Mouse (Mus musculus): ENCODE measurements around the gene Ric3. TPM values are rescaled to one million over a fixed set of nuclear protein-coding genes. Genes with fewer than 3 reads are reported as not detected.
A peak's percentile ranks its signal among the peaks of the same experiment; 100 is the strongest.
"Not testable (repeated sequence)": the region's sequence is repeated elsewhere in the genome, so short reads cannot be mapped to it uniquely, and the experiment has no call there.

Gene Ric3
- total and polyA plus RNA-seq, 3 experiments: 0.27 to 0.68 TPM; not detected in 1

GRCm38 (mm10) chr7:109096618-109097017 is 13.5 kb upstream of the Ric3 start:
- no peaks in the 10 kb centered on the region for H3K9me3 ChIP-seq (replicated peaks)
- H3K4me3 ChIP-seq (ENCODE audit: low read depth, low read length): no peak overlapping the region
- peaks cover 16% of the 10 kb centered on the region for H3K27me3 ChIP-seq (ENCODE audit: insufficient read depth, low read length)
- H3K4me1 ChIP-seq (ENCODE audit: insufficient read depth, low read depth, low read length): no peaks in the 10 kb centered on the region
- no peak for DNase-seq (ENCODE audit: low spot score)
- TF ChIP-seq GATA1 (IDR thresholded peaks at IDR 0.05; ENCODE audit: borderline replicate concordance, low read length) (no peak), CTCF (IDR thresholded peaks at IDR 0.05; ENCODE audit: low read depth, low read length) (no peak), POLR2AphosphoS5 (IDR thresholded peaks at IDR 0.05; ENCODE audit: insufficient replicate concordance, low read depth, low read length) (no peak), TAL1 (conservative IDR thresholded peaks at IDR 0.05; ENCODE audit: low read depth, low read length) (no peak), GATA2 (IDR thresholded peaks at IDR 0.05; ENCODE audit: borderline replicate concordance, low read depth, low read length) (no peak)
- H3K36me3 ChIP-seq (replicated peaks): no peaks in the 10 kb centered on the region
- ATAC-seq (ENCODE audit: extremely low read depth, insufficient number of reproducible peaks, low FRiP score, poor library complexity, severe bottlenecking): no peak

GRCm38 (mm10) chr7:109094294-109094693 is 11.2 kb upstream of the Ric3 start:
- Histone ChIP-seq H3K27me3 (ENCODE audit: insufficient read depth, low read length) (peaks cover 20% of the 10 kb centered on the region), H3K4me3 (ENCODE audit: low read depth, low read length) (no peak overlapping the region), H3K4me1 (ENCODE audit: insufficient read depth, low read depth, low read length) (no peaks in the 10 kb centered on the region), H3K36me3 (replicated peaks) (no peaks in the 10 kb centered on the region), H3K9me3 (replicated peaks) (no peaks in the 10 kb centered on the region)
- DNase-seq (ENCODE audit: low spot score) (no peak), ATAC-seq (ENCODE audit: extremely low read depth, insufficient number of reproducible peaks, low FRiP score, poor library complexity, severe bottlenecking) (no peak)
- TF ChIP-seq GATA2 (IDR thresholded peaks at IDR 0.05; ENCODE audit: borderline replicate concordance, low read depth, low read length): no peak
- TF ChIP-seq TAL1 (conservative IDR thresholded peaks at IDR 0.05; ENCODE audit: low read depth, low read length): no peak

- H3K4me3 ChIP-seq (ENCODE audit: low read depth, low read length); H3K9me3 ChIP-seq (replicated peaks); ATAC-seq (ENCODE audit: extremely low read depth, insufficient number of reproducible peaks, low FRiP score, poor library complexity, severe bottlenecking); DNase-seq (ENCODE audit: low spot score); H3K4me1 ChIP-seq (ENCODE audit: insufficient read depth, low read depth, low read length); H3K36me3 ChIP-seq (replicated peaks): not testable (repeated sequence)
- TF ChIP-seq POLR2AphosphoS5 (IDR thresholded peaks at IDR 0.05; ENCODE audit: insufficient replicate concordance, low read depth, low read length): peak; percentile 62; the same call in 1 of the 2 replicates
- H3K27me3 ChIP-seq (ENCODE audit: insufficient read depth, low read length): peaks cover 20% of the 10 kb centered on the region
These were observed 8.2 kb upstream of the Ric3 start for GRCm38 (mm10) chr7:109091316-109091715.

GRCm38 (mm10) chr7:109086946-109087345 is 3.8 kb upstream of the Ric3 start:
- Histone ChIP-seq H3K27me3 (ENCODE audit: insufficient read depth, low read length) (peaks cover 8% of the 10 kb centered on the region), H3K4me3 (ENCODE audit: low read depth, low read length) (no peak overlapping the region), H3K4me1 (ENCODE audit: insufficient read depth, low read depth, low read length) (no peaks in the 10 kb centered on the region), H3K36me3 (replicated peaks) (no peaks in the 10 kb centered on the region), H3K9me3 (replicated peaks) (no peaks in the 10 kb centered on the region)
- DNase-seq (ENCODE audit: low spot score): no peak
- TF ChIP-seq GATA2 (IDR thresholded peaks at IDR 0.05; ENCODE audit: borderline replicate concordance, low read depth, low read length) (no peak), CTCF (IDR thresholded peaks at IDR 0.05; ENCODE audit: low read depth, low read length) (no peak), GATA1 (IDR thresholded peaks at IDR 0.05; ENCODE audit: borderline replicate concordance, low read length) (no peak), TAL1 (conservative IDR thresholded peaks at IDR 0.05; ENCODE audit: low read depth, low read length) (no peak), POLR2AphosphoS5 (IDR thresholded peaks at IDR 0.05; ENCODE audit: insufficient replicate concordance, low read depth, low read length) (no peak)
- no peak; the same call in 1 of the 2 replicates for ATAC-seq (ENCODE audit: extremely low read depth, insufficient number of reproducible peaks, low FRiP score, poor library complexity, severe bottlenecking)

GRCm38 (mm10) chr7:109083813-109084184 is 668 bp upstream of the Ric3 start:
- H3K27me3 ChIP-seq (ENCODE audit: insufficient read depth, low read length): peaks cover 4% of the 10 kb centered on the region; the same call in 1 of the 2 replicates
- no peak for DNase-seq (ENCODE audit: low spot score)

GRCm38 (mm10) chr7:109082269-109083112 is 640 bp downstream of the Ric3 start:
- Histone ChIP-seq H3K4me3 (ENCODE audit: low read depth, low read length) (no peak overlapping the region), H3K27me3 (ENCODE audit: insufficient read depth, low read length) (peaks cover 4% of the 10 kb centered on the region; the same call in 1 of the 2 replicates)

More at GRCm38 (mm10) chr7:109083813-109084184, 668 bp upstream of the Ric3 start:
- H3K4me3 ChIP-seq (ENCODE audit: low read depth, low read length): no peak overlapping the region
- ATAC-seq (ENCODE audit: extremely low read depth, insufficient number of reproducible peaks, low FRiP score, poor library complexity, severe bottlenecking): no peak
- no peaks in the 10 kb centered on the region for H3K36me3 ChIP-seq (replicated peaks)
- no peak for TF ChIP-seq CTCF (IDR thresholded peaks at IDR 0.05; ENCODE audit: low read depth, low read length)
- TF ChIP-seq POLR2AphosphoS5 (IDR thresholded peaks at IDR 0.05; ENCODE audit: insufficient replicate concordance, low read depth, low read length): no peak
- H3K9me3 ChIP-seq (replicated peaks): no peaks in the 10 kb centered on the region
- no peaks in the 10 kb centered on the region for H3K4me1 ChIP-seq (ENCODE audit: insufficient read depth, low read depth, low read length)

GRCm38 (mm10) chr7:109072326-109072725 is 10.8 kb downstream of the Ric3 start:
- DNase-seq (ENCODE audit: low spot score) (no peak), ATAC-seq (ENCODE audit: extremely low read depth, insufficient number of reproducible peaks, low FRiP score, poor library complexity, severe bottlenecking) (no peak)
- Histone ChIP-seq H3K27me3 (ENCODE audit: insufficient read depth, low read length) (peaks cover 5% of the 10 kb centered on the region), H3K36me3 (replicated peaks) (no peaks in the 10 kb centered on the region), H3K9me3 (replicated peaks) (no peaks in the 10 kb centered on the region), H3K4me1 (ENCODE audit: insufficient read depth, low read depth, low read length) (no peaks in the 10 kb centered on the region), H3K4me3 (ENCODE audit: low read depth, low read length) (no peak overlapping the region)
- TF ChIP-seq GATA1 (IDR thresholded peaks at IDR 0.05; ENCODE audit: borderline replicate concordance, low read length) (no peak), CTCF (IDR thresholded peaks at IDR 0.05; ENCODE audit: low read depth, low read length) (no peak), TAL1 (conservative IDR thresholded peaks at IDR 0.05; ENCODE audit: low read depth, low read length) (no peak), GATA2 (IDR thresholded peaks at IDR 0.05; ENCODE audit: borderline replicate concordance, low read depth, low read length) (no peak)

More at GRCm38 (mm10) chr7:109082269-109083112, 640 bp downstream of the Ric3 start:
- Histone ChIP-seq H3K9me3 (replicated peaks) (no peaks in the 10 kb centered on the region), H3K4me1 (ENCODE audit: insufficient read depth, low read depth, low read length) (no peaks in the 10 kb centered on the region), H3K36me3 (replicated peaks) (no peaks in the 10 kb centered on the region)
- TF ChIP-seq GATA2 (IDR thresholded peaks at IDR 0.05; ENCODE audit: borderline replicate concordance, low read depth, low read length): no peak
- TF ChIP-seq TAL1 (conservative IDR thresholded peaks at IDR 0.05; ENCODE audit: low read depth, low read length): no peak
- DNase-seq (ENCODE audit: low spot score) (no peak), ATAC-seq (ENCODE audit: extremely low read depth, insufficient number of reproducible peaks, low FRiP score, poor library complexity, severe bottlenecking) (no peak)

Data from G1E (cell line).